Mouse (Mus musculus): ENCODE data around the gene Tdrd9. TPM values are rescaled to one million over a fixed set of nuclear protein-coding genes. Genes with fewer than 3 reads are reported as not detected.

The Tdrd9 gene
- polyA plus RNA-seq (2016; fragmentation: Nextera tagmentation; extraction: Ambion mirVana), result 0.28 and 0.54 TPM in 2 replicates

DNA sequence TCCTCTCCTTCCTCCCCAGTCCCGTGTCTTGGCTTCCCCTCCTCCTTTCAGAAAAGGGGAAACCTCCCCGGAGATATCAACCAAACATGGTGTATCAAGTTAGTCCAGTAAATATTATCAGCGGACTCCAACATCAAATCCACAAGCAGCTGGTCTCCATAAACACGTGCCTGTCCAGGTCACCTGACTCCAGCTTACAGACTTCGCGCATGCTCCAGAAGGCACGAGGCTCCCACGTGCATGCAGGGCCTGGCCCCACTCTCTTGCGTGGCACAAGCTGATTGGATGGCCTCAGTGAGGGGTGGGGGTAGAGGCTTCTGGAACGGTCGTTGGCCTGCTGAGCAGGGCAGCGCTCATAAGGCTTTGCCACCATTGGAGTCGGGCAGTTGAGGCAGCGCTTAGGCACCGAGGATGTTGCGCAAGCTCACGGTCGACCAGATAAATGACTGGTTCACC, at the start of gene Tdrd9:
TSS of gene Tdrd9 (plus strand) at position 329 of the 456 bp plus-strand sequence.
- H3K27ac ChIP-seq, result no peak within 1 kb of the TSS
- 86% methylated on average over 18 of the region's 18 CpGs for WGBS
- H3K9me3 ChIP-seq, result no peaks in the 10 kb centered on the region
- peaks cover under 1% of the 10 kb centered on the region for H3K4me1 ChIP-seq
- no peaks in the 10 kb centered on the region for H3K27me3 ChIP-seq (ENCODE audit: insufficient read depth, poor library complexity, severe bottlenecking)
- no peaks in the 10 kb centered on the region for H3K36me3 ChIP-seq
- H3K4me3 ChIP-seq, result no peak within 1 kb of the TSS
- no peak for DNase-seq (ENCODE audit: low spot score)

DNA sequence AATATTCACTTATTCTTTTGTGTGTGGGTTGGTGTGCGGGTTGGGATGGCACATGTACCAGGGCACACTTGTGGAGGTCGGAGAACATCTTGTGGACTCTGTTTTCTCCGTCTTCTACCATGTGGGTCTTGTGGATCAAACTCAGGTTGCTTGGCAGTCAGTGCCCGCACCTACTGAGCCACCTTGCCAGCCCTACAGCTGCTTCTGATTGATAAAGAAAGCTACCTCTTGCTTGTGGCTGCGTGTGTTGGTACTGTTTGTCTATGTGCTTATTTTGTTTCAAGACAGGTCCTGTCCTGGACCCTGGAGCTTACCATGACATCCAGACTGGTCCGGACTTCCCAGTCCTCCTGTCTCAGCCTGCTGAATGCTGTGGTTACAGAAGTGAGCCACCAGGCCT, 48.2 kb upstream of the Tdrd9 start:
- Histone ChIP-seq H3K4me1 (peaks cover 26% of the 10 kb centered on the region), H3K4me3 (no peak overlapping the region), H3K27me3 (ENCODE audit: insufficient read depth, poor library complexity, severe bottlenecking) (peaks cover 7% of the 10 kb centered on the region; the same call in 1 of the 2 replicates), H3K9me3 (no peaks in the 10 kb centered on the region), H3K27ac (no peak overlapping the region), H3K36me3 (no peaks in the 10 kb centered on the region)
- WGBS, result 83% methylated on average over 6 of the region's 6 CpGs
- no peak for DNase-seq (ENCODE audit: low spot score)

DNA sequence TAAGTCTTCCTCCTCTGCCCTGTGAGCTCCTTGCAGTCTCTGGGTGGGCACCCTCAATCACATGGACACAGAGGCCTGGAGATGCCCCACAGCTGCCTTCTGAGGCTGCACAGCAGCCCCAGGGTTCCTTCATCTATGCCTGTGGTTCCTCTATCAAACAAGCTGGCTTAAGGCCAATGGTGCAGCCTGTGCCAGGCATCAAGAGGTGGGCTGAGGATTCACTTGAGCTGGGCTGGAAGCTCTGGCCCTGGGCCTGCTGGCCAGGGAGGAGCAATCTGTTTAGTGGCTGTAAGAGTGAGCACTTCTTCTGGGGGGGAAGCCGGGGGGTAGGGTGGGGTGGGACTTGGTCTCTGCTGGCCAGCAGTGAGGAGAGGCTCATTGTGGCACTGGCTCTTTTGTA, 44.0 kb upstream of the Tdrd9 start:
- no peak for DNase-seq (ENCODE audit: low spot score)
- 71% methylated on average over 1 of the region's 1 CpGs for WGBS
- Histone ChIP-seq H3K4me3 (no peak overlapping the region), H3K27ac (peak overlapping the region; percentile 37; the same call in 1 of the 2 replicates), H3K36me3 (no peaks in the 10 kb centered on the region), H3K27me3 (ENCODE audit: insufficient read depth, poor library complexity, severe bottlenecking) (no peaks in the 10 kb centered on the region), H3K9me3 (no peaks in the 10 kb centered on the region), H3K4me1 (peaks cover 32% of the 10 kb centered on the region)

DNA sequence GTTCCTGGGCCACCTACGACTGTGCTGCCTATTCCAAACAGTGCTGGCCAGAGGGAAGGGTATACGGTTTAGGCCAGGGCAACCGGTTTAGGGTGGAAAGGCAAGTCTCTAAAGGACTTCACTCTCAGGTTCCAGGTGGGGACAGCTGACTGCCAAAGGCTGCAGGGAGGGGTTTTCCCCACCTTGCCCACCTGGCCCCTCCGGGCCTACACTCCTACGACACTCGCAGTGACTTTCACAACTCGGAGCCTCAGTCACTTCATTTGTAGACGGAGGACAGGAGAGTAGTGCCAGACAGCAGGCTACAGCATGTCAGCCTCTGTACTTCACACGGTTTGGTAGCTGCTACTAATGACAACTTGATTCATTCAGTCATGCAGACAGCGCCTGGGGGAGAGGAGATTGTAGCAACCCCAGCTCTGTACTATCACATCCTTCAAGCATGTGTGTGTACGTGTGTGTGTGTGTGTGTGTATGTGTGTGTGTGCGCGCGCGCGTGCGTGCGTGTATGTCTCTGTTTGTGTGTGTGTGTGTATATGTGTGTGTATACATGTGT, 42.9 kb upstream of the Tdrd9 start:
- 83% methylated on average over 18 of the region's 18 CpGs for WGBS

DNA sequence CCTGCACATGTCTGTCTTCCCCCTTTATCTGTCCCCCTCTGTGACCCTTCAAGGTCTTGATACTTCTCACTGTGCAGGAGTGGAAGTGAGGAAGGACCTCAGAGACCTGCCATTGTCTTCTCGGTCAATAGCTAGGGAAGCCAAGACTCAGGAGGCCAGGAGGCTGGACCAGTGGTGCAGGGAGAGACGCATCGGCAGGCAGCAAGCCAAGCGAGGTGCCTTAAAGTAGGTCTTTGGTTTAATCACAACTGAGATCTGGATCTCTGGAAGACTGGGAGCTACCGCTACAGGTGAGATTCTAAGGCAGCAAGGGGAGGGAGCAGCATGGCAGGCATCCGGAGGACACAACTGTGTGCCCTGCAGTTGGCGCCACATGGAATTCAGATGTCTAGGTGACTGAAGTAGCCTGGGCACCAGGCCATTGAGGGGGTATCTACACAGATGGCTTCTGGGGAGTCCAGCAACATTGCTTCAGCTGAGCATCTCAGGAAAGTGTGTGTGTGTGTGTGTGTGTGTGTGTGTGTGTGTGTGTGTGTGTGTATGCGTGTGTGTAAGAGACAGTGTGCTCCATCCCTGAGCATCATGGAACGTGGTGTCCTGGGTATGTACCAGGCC, 39.8 kb upstream of the Tdrd9 start:
- Histone ChIP-seq H3K4me1 (peaks cover 51% of the 10 kb centered on the region), H3K27me3 (ENCODE audit: insufficient read depth, poor library complexity, severe bottlenecking) (no peaks in the 10 kb centered on the region), H3K36me3 (no peaks in the 10 kb centered on the region), H3K9me3 (no peaks in the 10 kb centered on the region), H3K4me3 (no peak overlapping the region), H3K27ac (no peak overlapping the region)
- DNase-seq (ENCODE audit: low spot score), result no peak
- WGBS, result 81% methylated on average over 9 of the region's 9 CpGs

More for the DNA sequence above, 42.9 kb upstream of the Tdrd9 start:
- Histone ChIP-seq H3K9me3 (no peaks in the 10 kb centered on the region), H3K27me3 (ENCODE audit: insufficient read depth, poor library complexity, severe bottlenecking) (no peaks in the 10 kb centered on the region), H3K4me1 (peaks cover 43% of the 10 kb centered on the region), H3K4me3 (no peak overlapping the region), H3K27ac (peak overlapping the region; percentile 33; the same call in 1 of the 2 replicates), H3K36me3 (no peaks in the 10 kb centered on the region)
- DNase-seq (ENCODE audit: low spot score), result no peak

DNA sequence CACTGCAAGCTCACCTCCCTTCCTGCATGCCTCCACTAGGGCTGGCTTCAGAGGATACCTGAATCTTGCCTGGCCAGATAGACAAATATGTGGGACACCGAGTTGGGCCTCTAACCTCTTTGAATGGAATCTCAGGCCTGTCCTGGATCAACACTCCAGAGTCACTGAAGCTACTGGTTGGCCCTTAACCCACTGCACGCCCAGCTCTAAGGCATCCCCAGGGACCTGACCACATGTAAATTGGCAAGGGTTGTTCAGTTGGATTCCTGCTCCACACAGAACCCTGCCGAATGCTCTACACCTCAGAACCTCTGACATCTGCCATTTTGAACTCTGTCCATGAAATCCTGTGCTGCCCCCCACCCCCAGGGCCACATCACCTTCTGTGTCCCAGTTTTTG, 38.8 kb upstream of the Tdrd9 start:
- Histone ChIP-seq H3K4me3 (no peak overlapping the region), H3K36me3 (no peaks in the 10 kb centered on the region), H3K9me3 (no peaks in the 10 kb centered on the region), H3K27ac (peak overlapping the region; percentile 73; the same call in 1 of the 2 replicates), H3K27me3 (ENCODE audit: insufficient read depth, poor library complexity, severe bottlenecking) (no peaks in the 10 kb centered on the region), H3K4me1 (peaks cover 53% of the 10 kb centered on the region)
- no peak for DNase-seq (ENCODE audit: low spot score)
- 48% methylated on average over 3 of the region's 3 CpGs for WGBS

DNA sequence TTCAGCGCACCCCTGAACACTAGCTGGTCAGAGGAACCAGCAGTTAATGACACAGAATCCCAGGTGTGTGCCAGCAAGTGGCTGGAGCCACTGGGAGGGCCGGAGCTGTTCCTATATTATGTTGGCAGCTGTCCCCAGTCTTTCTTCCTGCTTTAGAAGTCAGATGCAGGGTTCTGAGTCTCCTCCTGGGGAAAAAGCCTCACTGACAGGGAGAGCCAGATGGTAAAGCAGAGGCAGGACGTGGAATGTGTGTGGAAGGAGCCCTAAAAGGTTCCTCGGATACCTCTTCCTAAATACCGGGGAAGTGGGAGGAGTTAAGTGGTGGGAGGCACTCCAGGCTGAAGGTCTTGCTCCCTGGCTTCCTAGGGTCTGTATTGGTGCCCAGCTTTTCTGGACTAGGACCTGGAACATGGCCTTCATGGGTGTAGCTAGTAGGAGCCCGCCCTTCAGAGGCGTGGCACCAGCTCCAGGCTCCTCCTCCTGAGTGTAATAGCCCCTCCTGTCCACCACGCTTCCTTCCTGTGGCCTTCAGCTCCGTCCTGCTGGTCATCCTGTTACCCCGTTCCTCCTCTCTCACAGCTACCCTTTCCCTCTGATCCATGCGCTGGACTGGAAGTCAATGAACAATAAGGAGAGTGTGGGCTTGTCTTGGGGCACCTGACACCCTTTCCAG, 38.2 kb upstream of the Tdrd9 start:
- DNase-seq (ENCODE audit: low spot score), result peak; percentile 87
- Histone ChIP-seq H3K27ac (peak overlapping the region; percentile 73), H3K27me3 (ENCODE audit: insufficient read depth, poor library complexity, severe bottlenecking) (no peaks in the 10 kb centered on the region), H3K9me3 (no peaks in the 10 kb centered on the region), H3K36me3 (no peaks in the 10 kb centered on the region), H3K4me1 (peaks cover 58% of the 10 kb centered on the region), H3K4me3 (peak overlapping the region; percentile 8; the same call in 1 of the 2 replicates)
- WGBS, result 48% methylated on average over 11 of the region's 11 CpGs

DNA sequence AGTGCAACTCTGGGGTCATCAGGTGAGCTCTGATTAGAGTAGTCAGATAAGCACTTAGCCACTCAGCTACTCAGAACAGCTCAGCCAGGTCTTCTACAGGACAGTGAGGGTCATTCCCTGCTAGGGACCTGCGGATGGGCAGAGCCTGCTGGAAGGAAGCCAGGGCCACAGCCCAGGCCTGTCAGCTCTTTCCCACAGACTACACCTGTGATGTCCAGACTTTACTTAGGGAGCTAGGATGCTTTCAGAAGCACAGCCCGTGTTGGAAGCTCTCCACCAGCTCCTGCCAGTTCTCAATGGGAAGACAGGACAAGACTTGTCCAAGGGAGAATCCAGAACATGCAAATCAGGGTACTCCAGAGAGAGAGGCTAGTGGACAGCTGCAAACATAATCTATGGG, 37.4 kb upstream of the Tdrd9 start:
- Histone ChIP-seq H3K27me3 (ENCODE audit: insufficient read depth, poor library complexity, severe bottlenecking) (no peaks in the 10 kb centered on the region), H3K27ac (peak overlapping the region; percentile 73), H3K9me3 (no peaks in the 10 kb centered on the region), H3K4me1 (peaks cover 60% of the 10 kb centered on the region), H3K36me3 (no peaks in the 10 kb centered on the region), H3K4me3 (no peak overlapping the region)
- DNase-seq (ENCODE audit: low spot score), result no peak
- WGBS, result 74% methylated on average over 2 of the region's 2 CpGs

DNA sequence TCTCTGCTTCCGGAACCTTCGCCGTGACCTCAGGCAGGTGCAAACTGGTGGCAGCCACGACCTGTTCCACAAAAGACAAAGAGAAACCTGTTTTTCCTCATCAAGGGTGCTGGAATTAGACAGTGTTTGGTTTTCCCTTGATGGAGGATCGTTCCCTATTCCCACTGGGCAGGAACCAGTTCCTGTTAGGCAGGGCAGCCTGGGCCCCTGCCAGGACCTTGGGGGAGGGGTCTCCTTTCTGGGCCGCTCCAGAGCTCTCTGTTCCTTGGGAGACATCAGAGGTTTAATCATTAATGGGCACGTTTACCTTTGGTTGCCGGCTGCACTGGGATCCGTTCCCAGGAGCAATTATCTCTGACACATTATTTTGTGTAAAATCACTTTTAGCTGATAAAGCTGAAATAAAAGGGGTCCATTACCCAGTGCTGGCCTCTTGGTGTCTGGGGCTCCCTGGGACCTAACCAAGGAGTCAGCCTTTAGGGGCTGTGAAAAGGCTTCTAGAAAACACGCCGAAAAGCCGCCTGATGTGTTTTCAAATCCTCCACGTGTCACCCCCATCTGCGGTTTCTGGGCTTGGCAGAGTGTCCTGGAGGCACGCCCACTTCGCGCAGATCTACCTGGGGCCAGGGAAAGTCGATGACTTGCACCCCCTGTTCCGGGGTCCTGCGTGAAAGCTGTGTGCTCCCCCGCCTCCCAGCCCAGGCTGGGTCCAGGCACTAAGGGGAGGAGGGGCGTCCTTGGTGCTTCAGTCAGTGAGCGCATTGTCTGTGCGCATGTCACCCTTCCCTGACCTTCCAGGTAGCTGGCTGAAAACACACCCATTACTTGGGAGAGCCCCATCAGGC, 34.4 kb upstream of the Tdrd9 start:
- Histone ChIP-seq H3K4me3 (no peak overlapping the region), H3K9me3 (no peaks in the 10 kb centered on the region), H3K4me1 (peaks cover 64% of the 10 kb centered on the region), H3K27me3 (ENCODE audit: insufficient read depth, poor library complexity, severe bottlenecking) (no peaks in the 10 kb centered on the region), H3K36me3 (no peaks in the 10 kb centered on the region), H3K27ac (peak overlapping the region; percentile 74)
- 39% methylated on average over 24 of the region's 24 CpGs for WGBS
- no peak for DNase-seq (ENCODE audit: low spot score)

DNA sequence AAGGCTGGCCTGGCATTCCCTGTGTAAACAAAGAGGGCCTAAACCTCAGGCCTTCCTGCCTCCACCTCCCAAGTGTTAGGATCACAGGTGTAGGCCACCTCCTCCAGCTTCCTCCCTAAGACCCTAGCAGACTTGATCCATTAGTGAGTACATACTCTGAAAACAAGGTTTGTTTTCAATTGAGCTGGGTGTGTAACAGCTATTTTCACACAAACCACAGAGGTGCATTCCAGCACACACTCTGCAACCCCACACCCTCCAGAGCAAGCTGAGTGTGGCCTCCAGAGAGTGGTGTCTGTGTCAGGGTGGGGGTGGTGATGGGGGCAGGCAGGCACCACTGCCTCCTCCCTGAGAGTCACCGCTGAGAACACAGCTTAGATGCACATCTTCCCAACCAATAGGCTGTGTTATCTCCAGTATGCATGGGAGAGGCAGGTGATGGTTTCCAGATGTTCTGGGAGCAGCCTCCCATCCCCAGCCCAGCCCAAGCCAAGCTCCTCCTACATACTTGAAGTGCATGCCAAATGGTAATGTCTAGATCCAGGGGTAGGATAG, 32.7 kb upstream of the Tdrd9 start:
- Histone ChIP-seq H3K27ac (peak overlapping the region; percentile 74), H3K4me1 (peaks cover 61% of the 10 kb centered on the region), H3K9me3 (no peaks in the 10 kb centered on the region), H3K27me3 (ENCODE audit: insufficient read depth, poor library complexity, severe bottlenecking) (no peaks in the 10 kb centered on the region), H3K36me3 (no peaks in the 10 kb centered on the region), H3K4me3 (no peak overlapping the region)
- no peak for DNase-seq (ENCODE audit: low spot score)
- WGBS, result 11% methylated on average over 1 of the region's 1 CpGs

DNA sequence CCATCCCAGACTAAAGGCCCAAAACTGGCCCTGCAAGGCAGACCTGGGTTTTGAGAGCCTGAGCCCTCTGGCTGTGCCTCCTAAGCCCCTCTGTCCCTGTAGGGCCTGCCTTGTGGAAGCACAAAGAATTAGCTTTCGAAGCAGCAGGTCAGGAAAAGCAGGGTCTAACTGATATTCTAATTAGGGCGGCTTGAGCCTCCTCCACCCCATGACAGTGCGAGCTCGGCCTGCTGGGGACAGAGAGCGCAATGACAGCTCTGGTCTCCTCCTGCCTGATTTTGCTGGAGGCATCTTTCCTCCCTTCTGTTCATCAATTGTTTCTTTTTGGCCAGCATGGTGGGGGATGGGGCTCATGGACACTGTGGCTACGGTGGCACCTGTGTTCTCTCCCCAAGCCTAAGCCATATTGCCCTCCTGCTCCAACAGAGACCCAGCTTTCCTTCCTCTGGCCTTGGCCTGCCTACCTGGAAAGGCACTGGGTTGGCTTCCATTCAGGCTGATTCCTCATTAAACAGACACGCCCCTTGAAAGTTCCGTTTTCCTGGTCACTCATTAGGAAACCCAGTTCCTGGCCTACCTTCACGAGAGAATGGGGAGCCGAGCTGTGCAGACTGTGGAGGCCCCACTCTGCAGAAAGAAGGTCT, 27.8 kb upstream of the Tdrd9 start:
- Histone ChIP-seq H3K36me3 (no peaks in the 10 kb centered on the region), H3K9me3 (no peaks in the 10 kb centered on the region), H3K27ac (peak overlapping the region; percentile 84), H3K27me3 (ENCODE audit: insufficient read depth, poor library complexity, severe bottlenecking) (no peaks in the 10 kb centered on the region), H3K4me1 (peaks cover 61% of the 10 kb centered on the region), H3K4me3 (peak overlapping the region; percentile 37)
- DNase-seq (ENCODE audit: low spot score), result no peak
- 62% methylated on average over 10 of the region's 10 CpGs for WGBS

Data from heart, embryonic 10.5 days (tissue).